Mouse (Mus musculus): ENCODE measurements around the gene Tnrc6a. TPM values are rescaled to one million over a fixed set of nuclear protein-coding genes. Genes with fewer than 3 reads are reported as not detected.
A peak's percentile ranks its signal among the peaks of the same experiment; 100 is the strongest.
"Not testable (repeated sequence)": the region's sequence is repeated elsewhere in the genome, so short reads cannot be mapped to it uniquely, and the experiment has no call there.

Gene Tnrc6a
- 10 to 100 TPM; 24.1 to 26.2 TPM for total RNA-seq (2021)
- long read RNA-seq, experiment 1, full-length matches to known transcripts = 2 of 10 reads
- long read RNA-seq, experiment 1, partial matches to known transcripts = 4 of 10 reads
- long read RNA-seq, experiment 1, other reads (novel, unspliced or antisense) = 4 of 10 reads
- long read RNA-seq, experiment 2, full-length matches to known transcripts = 1 of 8 reads
- long read RNA-seq, experiment 2, partial matches to known transcripts = 2 of 8 reads
- long read RNA-seq, experiment 2, other reads (novel, unspliced or antisense) = 5 of 8 reads

DNA sequence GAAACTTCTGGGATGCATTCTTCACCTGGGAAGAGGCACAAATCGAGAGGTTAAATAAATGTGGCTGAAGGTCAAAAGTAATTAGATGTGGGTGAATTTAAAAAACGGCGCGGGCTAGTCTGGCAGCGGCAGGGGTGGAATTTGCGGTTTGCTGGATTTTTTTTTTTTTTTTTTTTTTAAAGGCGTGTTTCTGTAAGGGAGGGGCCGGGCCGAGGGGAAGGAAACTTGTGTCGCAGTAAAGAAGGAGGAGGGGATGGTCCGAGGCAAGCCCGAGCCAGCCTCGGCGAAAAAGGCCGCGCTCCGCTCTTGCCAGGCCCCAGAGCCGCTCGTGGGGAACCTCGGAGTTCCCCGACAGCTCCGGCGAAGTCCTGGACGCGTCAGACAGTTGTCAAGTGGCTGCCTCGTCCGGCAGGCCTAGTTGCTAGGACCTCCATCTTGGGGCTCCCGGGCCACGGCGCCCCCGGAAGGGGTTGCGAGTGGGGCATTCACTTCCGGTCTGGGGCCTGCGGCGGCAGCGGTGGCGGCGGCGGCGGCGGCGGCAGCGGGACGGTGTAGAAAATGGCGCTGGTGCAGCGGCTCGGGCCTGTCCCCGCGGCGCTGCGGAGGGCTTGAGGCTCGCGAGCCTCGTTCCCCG lies at the start of gene Tnrc6a:
Tnrc6a (plus strand) TSS at position 221 of the 634 bp plus-strand sequence.
- DNase-seq = peak; percentile 97
- peak within 1 kb of the TSS; percentile 100 for H3K27ac ChIP-seq
- TF ChIP-seq CTCF (IDR thresholded peaks at IDR 0.05) = no peak
- peak within 1 kb of the TSS; percentile 86 for H3K4me3 ChIP-seq
- intact Hi-C loops (cut with DNase I) = loop anchor here (10.0 kb wide), 1 partner anchor 139 kb away; no protein-coding TSS in a partner anchor

DNA sequence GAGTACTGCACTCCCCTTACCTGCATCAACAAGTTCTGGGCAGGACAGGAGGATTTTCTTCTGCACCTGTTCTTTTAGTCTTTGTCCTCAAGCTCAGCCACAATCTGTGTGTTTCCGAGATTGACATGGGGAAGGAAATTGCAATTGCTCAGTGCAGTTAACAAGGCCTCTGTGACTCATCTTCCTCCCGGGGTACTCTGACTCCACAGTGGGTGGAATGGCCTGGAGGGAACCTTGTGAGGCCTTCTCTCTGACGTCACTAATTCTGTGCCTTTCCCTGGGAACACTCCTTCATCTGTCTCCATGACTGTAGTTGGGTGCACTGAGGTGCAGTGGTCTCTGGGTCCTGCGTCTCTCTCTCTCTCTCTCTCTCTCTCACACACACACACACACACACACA lies 41.4 kb upstream of the Tnrc6a start:
- intact Hi-C loops (cut with DNase I) = no loop called here
- no peak for DNase-seq
- H3K27ac ChIP-seq = no peak overlapping the region
- H3K4me3 ChIP-seq = no peak overlapping the region
- TF ChIP-seq CTCF (IDR thresholded peaks at IDR 0.05) = no peak

DNA sequence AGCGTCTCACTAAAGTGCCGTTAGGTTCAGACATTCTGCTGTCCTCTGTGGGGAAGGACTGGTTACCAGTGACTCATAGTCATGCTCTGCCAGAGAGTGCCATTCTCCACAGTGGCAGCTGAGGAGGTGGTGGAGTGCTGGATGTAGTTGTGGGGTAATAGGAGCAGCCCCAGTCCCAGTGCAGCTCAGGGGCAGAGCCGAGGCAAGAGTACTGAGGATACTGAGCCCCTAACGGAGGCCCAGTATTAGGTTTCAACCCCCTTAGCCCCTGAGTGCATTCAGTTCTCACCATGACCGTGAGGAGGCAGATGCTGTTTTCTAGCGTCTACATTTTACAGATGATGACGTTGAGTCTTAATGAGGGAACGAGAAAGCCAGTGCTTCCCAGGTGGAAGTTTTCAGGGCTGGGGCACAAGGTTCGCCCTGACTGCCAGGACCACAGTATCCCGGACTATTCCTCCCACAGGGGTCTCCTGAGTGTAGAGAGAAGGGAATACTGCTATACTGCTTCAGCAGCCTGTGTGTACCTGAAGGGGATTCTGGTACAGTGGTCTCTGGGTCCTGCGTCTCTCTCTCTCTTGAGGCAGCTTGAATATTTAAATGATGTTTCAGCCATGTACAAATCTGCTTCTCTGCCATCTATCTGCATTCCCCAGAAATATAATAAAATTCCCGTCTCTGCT lies 40.1 kb upstream of the Tnrc6a start:
- no peak for DNase-seq
- Histone ChIP-seq H3K4me3 (no peak overlapping the region), H3K27ac (no peak overlapping the region)
- TF ChIP-seq CTCF (IDR thresholded peaks at IDR 0.05) = peak; percentile 9; the same call in 1 of the 2 replicates
- intact Hi-C loops (cut with DNase I) = no loop called here

DNA sequence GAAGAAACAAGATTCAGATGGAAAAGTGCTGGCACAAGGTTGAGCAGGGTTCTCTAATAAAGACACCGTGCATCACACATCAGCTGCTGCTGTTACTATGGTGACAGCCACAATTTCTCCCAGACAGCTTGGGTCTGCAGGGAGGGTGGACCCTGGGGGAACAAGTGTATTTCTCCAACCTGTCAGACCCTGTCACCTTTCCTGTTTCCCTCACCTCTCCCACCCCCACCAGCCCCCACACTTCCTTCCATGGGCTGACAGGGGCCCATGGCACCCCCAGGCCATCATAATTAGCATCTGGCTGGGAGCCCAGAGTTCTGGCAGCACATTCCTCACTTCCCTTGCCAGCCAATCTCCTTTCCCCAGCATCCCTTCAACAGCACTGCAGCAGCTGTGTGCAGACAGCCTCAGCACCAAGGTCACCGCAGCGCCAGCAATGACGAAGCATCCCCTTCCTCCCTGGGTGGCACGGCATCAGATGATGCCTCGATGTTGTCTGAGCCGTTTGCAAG lies 39.4 kb upstream of the Tnrc6a start:
- no peak for TF ChIP-seq CTCF (IDR thresholded peaks at IDR 0.05)
- H3K4me3 ChIP-seq = peak overlapping the region; percentile 53
- DNase-seq = peak; percentile 44
- intact Hi-C loops (cut with DNase I) = no loop called here
- 0 out of 2 replicates have a peak overlapping the region, but pooled peaks have one; percentile 16 for H3K27ac ChIP-seq

DNA sequence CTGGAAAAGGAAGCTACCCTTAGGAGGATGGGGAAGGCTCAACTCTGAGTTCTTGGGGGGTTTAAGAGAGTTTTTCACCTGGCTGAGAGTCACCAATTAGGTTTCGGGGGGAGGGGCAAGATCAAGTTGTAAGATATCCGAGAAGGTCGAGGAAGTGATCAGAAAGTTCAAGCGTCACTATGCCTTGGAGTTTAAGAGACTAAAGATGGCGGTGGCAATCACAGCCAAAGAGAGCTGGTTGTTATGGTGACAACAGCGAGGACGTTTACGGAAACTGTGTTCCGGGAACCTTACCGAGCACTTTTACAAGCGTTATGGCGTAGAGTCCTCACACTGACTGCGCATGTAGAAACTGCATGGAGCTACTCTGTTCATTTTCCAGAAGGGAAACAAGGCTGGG lies 39.0 kb upstream of the Tnrc6a start:
- Histone ChIP-seq H3K27ac (peak overlapping the region; percentile 16; the same call in 1 of the 2 replicates), H3K4me3 (peak overlapping the region; percentile 53)
- DNase-seq = no peak
- intact Hi-C loops (cut with DNase I) = no loop called here
- no peak for TF ChIP-seq CTCF (IDR thresholded peaks at IDR 0.05)

DNA sequence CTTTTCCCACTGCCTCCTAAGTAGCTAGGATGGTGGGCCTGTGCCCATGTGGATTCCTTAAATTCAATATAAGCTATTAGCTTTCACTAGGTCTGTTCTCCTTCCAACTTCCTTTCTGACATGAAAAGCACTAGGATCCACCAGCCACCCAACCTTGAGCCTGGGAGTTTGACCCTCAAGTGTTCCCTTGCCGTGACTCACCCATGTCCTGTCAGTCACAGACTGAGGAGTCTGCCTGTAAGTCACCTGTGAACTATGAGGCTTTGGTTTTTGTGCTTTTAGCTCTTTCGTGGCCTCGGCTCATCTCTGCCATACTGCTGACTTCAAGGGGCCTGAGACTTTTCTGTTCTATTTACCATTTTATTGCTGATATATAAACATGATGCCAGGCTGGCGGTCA lies 34.8 kb upstream of the Tnrc6a start:
- Histone ChIP-seq H3K27ac (no peak overlapping the region), H3K4me3 (no peak overlapping the region)
- no peak for TF ChIP-seq CTCF (IDR thresholded peaks at IDR 0.05)
- no peak for DNase-seq
- intact Hi-C loops (cut with DNase I) = no loop called here

DNA sequence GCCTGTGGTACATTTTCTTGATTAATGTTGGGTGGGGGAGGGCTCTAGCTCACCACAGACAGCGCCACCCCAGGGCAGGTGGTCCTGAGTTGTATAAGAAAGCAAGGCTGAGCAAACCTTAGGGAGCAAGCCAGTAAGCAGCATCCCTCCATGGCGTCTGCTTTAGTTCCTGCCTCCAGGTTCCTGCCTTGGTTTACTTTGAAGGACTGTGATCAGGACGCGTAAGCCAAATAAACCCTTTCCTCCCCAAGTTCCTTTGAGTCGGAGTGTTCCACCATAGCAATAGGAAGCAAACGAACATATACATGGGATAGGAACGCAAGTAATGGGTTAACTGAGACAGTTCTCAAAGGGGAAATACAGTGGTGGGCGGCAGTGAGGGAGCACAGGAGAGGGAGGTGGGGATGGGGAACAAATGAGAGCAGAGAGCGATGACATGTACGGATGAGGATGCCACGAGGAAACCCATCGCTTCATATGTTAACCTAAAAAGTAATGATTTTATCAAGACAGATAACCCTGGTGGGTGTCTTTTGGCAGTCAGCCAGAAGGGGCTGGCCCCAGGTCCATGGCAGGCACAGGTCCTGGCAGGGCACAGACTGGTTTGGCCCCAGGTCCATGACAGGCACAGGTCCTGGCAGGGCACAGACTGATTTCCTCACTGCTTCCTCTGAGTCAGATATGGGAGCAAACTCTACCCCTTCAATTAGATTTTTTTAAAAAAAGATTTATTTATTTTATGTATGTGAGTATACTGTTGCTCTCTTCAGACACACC lies 27.2 kb upstream of the Tnrc6a start:
- DNase-seq = no peak
- no peak for TF ChIP-seq CTCF (IDR thresholded peaks at IDR 0.05)
- intact Hi-C loops (cut with DNase I) = no loop called here
- no peak overlapping the region for H3K4me3 ChIP-seq
- peak overlapping the region; percentile 86; the same call in 1 of the 2 replicates for H3K27ac ChIP-seq

DNA sequence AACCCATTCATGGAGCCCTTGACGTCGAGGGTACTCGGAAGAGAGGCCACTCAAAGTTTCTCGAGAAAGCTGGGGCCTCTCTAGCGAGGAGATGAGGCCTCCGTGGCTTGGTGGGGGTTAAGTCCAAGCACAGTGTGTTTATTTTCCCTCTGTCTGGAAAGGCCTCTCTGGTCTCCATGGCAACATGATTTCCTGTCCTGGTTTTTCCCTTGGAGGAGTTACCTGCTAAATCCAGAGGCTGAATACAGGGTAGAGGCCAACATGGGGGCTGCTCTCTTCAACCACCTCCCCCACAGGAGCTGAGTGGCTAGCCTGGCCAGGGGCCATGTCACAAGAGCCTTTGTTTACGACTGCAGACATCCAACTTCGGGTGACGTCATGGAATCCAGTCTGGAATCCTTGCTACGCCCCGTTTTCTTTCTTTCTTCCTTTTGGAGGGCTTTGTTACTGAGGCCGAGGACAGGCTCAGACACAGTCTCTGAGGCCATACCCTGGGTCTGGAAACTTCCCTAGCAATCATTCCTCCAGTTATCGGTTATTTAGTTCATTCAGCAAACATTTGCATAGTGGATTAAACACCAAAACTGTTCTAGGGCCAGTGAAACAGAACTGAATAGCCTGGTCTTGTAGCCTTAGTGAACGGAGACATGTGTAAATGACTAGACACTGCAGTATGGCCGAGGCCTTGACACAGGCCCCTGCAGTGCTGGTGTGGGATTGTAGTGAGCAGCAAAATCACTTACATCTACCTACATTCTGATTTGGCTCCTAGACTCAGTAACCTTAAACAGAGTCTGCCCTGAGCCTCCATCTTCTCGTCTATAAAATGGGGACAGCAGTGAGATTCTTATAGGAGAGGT lies 25.6 kb upstream of the Tnrc6a start:
- DNase-seq = peak; percentile 80
- Histone ChIP-seq H3K4me3 (peak overlapping the region; percentile 11), H3K27ac (peak overlapping the region; percentile 86)
- intact Hi-C loops (cut with DNase I) = no loop called here
- no peak for TF ChIP-seq CTCF (IDR thresholded peaks at IDR 0.05)

DNA sequence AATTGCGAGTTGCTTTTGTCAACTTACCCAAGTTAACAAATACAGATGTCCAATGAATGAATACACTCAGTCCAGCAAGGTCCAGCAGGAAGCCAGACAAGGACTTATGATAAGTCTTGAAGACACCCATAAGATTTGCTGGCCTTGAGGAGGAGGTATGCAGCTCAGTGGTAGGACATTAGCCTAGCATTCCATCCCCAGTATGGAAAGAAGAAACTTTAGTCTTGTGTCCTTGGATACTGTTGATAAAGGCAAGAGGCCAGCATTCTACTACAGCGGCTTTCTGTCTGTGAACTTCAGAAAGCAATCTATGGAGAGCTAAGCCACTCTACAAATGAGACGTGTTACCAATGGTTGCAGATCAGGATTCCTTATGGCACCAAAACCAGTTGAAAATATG lies 22.4 kb upstream of the Tnrc6a start:
- no peak overlapping the region for H3K4me3 ChIP-seq
- DNase-seq = no peak
- no peak overlapping the region for H3K27ac ChIP-seq
- intact Hi-C loops (cut with DNase I) = no loop called here
- no peak for TF ChIP-seq CTCF (IDR thresholded peaks at IDR 0.05)

DNA sequence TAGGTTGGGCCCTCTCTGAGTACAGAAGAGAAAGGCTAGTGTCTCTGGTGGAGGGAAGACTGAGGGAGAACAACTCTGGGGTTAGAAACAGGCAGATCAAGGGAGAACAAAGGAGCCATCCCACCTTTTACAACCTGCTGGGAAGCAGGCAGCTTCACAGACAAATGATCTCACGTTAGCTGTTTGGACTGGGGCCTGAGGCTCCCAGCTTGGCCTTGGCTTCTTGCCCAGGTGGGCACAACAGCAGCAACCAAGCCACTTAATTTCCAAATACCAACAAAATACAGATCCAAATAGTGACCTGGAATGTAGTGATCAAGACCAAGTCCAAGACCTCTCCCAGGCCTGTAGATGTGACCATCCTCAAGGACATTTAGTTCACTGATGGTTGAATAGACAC lies 18.3 kb upstream of the Tnrc6a start:
- intact Hi-C loops (cut with DNase I); H3K4me3 ChIP-seq; H3K27ac ChIP-seq; DNase-seq: not testable (repeated sequence)

DNA sequence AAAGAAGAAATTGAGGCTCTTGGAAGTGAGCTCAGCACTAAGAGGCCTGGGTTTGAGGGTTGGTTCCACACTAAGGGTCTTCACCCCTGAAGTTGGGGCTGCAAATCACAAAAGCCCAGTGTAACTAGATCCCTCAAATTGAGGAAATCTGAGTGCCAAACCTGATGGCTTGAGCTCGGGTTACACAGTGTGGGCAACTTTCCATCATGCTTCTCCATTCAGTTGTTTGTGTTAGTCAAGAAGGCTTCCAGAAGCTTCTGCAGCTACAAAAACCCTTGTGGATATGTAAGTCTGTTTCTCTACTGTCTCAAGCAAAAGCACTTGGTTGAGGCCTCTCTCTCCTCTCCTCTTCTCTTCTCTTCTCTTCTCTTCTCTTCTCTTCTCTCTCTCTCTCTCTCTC lies 17.8 kb upstream of the Tnrc6a start:
- intact Hi-C loops (cut with DNase I) = no loop called here
- Histone ChIP-seq H3K27ac (no peak overlapping the region), H3K4me3 (no peak overlapping the region)
- TF ChIP-seq CTCF (IDR thresholded peaks at IDR 0.05) = no peak
- DNase-seq = no peak

Data from gastrocnemius, adult 2 months (tissue).